Mouse (Mus musculus) ovary, adult 18-20 months (tissue): ENCODE measurements around the gene D130043K22Rik.

Experiments
- DNase-seq: peaks from one replicate; pipeline ENCODE4 v3.0.0; 2022; ENCODE audit warnings: low spot score, mixed read lengths

D130043K22Rik gene

DNA sequence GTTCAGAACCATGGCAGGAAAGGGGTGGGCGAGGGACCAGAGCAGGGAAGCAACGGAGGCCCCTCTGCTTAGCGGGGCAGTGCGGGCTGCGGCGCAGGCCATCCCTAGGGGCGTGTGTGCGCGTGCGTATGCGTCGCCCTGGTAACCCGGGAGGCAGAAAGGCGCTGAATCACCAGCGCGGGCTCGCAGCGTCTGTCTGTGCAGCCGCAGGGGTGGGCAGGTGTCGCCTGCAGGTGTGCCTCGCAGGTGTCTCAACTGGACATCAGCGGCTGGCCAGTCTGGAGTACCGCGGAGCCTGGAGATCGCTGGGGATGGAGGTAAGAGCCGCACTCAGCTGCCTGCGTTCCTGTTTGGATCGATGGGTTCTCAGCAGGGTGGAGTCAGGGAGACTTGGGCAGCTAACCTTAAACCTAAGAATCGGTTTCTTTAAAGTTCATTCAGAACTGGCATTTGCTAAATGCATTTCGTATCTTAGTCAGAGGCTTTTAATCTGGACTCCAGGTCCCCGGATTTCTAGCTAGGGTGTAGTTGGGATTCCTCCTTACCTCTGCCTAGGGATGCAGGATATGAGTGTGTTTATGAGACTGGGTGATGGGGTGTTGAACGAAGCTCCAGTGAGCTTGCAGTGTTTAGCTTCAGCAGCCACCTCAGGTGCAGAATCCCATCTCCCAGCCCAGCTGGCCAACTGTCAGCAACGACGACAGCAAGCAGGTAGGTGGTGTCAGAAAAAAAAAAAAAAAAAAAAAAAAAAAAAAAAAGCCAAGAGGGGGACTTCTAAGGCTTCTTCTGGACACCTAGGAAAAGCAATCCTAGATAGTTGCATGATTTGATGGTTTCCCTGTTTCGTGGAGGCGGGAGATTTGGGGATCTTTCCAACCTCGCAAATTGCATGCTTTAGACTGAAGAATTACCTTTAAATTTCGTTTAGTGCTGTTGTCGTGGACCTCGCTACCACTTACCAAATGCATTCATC is at the start of gene D130043K22Rik:
Gene D130043K22Rik (plus strand): TSS at position 153 of the 973 bp plus-strand sequence.
- DNase-seq: no peak

DNA sequence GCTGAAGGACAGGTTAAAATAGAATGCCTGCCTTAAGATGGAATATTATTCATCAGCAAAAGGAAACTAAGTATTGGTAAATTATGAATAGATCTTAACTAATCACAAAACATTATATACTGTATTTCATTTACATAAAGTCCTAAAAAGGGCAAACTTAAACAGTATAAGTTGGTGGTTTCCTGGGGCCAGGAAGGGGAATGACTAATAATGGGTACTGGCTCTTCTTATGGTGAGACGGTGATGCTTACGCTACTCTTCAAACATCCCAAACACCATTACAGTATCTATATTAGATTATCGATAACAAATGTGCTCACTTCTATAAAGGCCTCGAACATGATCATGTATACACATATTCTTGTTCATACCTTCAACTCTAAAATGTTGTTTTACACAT is 46.2 kb upstream of the D130043K22Rik start:
- no peak for DNase-seq

DNA sequence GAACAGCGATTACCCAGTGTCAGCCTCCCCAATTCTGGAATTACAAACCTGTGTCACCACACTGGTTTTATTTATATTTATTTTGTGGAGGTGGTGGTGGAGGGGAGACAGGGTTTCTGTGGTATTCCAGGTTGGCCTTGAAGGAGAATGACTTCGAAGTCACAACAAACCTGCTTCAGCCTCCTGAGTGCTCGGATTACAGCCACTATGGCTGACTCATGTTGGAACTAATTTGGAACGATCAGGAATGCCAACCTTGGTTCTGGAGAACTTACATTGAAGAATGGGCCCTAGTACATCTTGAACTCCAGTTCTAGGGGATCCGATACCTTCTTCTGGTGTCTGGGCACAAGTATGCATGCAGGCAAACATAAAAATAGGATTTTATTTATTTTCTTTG is 45.6 kb upstream of the D130043K22Rik start:
- no peak for DNase-seq

DNA sequence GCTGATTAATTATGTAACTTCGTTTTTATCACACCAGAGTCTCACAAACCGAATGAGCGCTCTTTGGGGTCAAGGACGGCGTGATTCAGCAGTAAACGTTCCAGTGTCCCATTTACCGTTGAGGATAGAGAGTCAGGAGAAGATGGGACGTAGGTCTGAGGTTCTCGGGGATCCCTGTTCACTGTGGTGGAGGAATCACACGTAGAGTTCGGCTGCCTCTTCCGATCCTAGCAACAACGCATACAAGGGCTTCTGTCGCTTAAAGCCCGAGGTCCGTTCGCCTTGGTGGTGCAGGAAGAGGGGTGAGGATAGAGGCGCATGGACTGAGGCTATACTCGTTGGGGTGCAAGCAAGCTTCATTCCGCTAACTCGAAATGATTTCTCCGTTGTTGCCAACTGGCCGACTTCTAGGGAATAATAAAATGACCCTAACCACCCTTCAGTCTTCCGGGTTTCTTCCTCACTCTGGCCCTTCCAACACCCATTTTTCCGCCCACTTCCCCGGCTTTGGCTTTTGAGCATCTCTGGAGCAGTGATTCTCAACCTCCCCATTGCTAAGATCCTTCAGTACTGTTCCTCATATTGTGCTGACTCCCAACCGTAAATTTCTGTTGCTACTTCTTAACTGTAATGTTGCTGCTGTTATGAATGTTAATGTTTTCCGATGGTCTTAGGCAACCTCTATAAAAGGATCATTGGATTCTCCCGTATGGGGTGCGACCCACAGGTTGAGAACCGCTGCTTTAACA is 44.8 kb upstream of the D130043K22Rik start:
- DNase-seq: peak; percentile 51

DNA sequence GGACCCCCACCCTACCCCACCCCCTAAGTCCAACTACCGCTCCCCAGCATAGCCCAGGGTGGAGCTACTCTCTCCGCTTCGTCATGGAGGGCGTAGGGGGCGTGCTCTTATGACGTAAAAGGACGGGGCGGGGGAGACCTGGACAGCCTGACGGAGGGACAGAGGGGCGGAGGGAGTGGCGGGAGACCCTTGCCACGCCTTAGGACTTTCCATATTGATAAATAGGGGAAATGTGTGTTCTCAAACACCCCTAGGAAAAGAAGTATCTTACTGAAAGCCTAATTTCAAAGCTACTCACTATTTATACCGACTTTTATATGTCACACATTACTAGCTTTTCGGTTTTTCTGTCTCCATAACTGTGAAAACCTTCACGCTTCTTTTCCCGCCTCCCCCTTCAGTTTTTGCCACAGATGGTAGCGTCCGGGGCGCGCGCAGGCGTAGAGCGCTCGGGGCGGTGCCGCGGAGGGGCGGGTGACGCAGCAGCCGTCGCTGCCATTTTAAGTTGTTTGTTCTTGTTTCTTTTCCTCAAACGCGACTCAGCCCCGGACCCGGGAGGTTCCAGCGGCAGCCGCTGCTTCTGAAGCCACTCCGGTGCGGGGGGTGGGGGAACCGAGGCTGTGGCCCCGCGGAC is 44.1 kb upstream of the D130043K22Rik start:
- peak; percentile 97 for DNase-seq

DNA sequence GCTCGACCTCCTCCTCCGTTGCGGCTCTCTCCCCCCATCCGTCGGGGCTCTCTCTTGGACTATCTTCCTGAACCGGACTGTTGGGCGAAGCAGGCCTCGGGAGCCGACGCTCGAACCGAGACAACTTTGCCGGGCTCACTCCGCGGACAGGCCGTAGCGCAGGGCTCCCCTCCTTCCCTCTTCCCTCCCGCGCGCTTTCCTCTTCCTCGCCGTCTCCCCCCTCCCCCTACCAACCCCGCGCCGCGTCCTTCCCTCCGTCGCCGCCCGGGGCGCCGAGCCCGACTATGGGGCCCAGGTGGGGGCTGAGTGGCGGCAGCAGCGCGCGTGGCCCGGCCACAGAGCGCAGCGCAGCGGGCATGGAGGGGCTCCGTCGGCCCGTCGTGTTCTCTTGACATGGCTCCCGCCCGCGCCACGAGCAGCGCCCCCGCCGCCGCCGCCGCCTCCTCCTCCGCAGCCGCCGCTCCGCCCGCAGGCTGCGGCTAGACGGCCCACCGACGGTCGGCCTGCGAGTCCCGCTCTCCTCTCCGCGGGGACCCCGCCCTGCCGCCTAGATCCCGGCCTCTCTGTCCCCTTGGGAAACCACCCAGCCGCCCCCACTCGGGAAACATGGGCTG is 43.5 kb upstream of the D130043K22Rik start, which contains the start of gene BC005537:
Gene BC005537 (plus strand): TSS at position 350 of the 614 bp plus-strand sequence.
- DNase-seq: no peak

DNA sequence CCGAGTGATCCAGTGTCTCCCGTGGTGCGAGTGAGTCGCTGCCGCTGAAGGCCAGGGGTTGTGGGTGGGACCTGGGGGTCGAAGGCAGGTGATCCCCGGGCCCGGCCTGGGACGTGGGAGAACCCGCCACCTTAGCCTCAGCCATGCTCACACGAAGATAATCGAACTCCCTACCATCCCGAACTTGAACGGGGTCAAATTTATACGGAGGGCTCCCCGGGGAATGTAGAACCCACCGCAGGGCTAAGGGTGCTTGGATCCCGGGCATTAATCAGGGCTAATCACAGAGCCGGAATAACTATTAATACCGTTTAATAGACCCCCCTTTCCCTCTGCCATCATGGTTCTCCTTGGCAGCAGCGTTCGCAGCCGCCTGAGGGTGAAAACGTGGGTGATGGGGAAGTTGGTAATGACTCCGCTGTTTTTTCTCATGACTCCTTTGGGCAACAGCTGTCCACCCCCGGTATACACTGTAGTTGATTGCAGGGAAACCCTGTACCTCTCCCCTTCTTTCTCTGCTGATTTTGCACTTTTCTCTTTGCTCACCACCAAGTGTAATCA is 42.7 kb upstream of the D130043K22Rik start:
- no peak for DNase-seq

DNA sequence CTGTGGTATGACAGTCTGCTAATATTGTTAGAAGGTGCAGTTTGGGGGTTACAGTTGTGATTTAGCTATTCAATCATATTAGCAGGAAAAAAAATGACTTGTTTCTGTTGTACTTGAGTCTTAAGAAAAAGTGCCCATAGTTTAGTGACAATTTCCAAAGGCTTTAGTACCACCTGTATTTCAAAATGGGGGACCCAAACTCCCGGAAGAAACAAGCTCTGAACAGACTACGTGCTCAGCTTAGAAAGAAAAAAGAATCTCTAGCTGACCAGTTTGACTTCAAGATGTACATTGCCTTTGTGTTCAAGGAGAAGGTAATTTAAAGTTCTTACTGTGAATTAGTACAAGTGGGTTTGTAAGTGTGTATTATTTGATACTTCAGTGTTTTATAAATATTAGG is 41.7 kb upstream of the D130043K22Rik start:
- DNase-seq: no peak

DNA sequence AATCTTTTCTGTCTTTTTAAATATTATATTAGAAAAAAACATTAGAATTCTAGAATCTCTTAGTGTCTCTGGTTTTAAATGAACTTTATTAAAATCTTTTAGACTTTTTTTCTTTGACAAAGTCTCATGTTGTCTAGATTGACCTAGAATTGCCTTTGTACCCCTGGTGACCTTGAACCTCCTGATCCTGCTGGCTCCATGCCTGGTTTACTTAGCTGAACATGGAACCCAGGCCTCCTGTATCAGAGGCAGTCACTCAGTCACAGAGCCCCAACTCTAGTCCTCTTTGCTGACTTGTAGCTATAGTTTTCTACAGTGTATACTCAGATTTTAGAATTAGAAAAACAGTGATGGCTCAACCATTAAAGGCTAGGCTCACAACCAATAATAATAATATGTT is 38.9 kb upstream of the D130043K22Rik start:
- DNase-seq: no peak

DNA sequence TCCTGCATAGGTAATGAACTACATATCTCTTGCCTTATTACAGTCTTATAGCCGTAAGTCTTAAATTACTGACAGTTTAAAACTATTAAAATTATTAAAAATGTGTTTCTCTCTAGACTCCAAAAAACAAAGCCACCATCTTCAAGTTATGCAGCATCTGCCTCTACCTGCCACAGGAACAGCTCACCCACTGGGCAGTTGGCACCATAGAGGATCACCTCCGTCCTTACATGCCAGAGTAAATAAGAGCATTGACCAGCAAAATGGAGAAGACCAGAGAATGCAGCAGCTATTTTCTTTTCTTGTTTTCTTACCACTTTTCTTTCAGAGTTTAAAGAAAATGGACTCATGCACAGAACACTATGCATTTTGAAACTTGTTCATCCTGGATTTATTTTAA is 32.4 kb upstream of the D130043K22Rik start:
- no peak for DNase-seq

DNA sequence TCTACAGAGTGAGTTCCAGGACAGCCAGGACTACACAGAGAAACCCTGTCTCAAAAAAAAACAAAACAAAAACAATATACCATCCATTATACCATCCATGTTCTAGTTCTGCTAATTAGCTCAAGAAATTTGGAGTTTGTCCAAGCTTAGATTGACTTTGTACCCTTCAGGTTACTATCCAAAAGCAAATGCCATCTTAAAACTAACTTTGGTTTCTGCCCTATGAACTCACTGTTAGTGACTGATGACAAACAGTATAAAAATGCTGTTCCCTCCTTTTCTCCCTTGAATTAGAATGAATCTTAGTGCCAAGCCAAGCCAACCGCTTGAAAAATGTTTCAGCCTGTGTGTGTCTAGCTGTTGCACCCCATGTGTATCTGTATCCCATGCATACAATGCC is 30.3 kb upstream of the D130043K22Rik start:
- DNase-seq: no peak

DNA sequence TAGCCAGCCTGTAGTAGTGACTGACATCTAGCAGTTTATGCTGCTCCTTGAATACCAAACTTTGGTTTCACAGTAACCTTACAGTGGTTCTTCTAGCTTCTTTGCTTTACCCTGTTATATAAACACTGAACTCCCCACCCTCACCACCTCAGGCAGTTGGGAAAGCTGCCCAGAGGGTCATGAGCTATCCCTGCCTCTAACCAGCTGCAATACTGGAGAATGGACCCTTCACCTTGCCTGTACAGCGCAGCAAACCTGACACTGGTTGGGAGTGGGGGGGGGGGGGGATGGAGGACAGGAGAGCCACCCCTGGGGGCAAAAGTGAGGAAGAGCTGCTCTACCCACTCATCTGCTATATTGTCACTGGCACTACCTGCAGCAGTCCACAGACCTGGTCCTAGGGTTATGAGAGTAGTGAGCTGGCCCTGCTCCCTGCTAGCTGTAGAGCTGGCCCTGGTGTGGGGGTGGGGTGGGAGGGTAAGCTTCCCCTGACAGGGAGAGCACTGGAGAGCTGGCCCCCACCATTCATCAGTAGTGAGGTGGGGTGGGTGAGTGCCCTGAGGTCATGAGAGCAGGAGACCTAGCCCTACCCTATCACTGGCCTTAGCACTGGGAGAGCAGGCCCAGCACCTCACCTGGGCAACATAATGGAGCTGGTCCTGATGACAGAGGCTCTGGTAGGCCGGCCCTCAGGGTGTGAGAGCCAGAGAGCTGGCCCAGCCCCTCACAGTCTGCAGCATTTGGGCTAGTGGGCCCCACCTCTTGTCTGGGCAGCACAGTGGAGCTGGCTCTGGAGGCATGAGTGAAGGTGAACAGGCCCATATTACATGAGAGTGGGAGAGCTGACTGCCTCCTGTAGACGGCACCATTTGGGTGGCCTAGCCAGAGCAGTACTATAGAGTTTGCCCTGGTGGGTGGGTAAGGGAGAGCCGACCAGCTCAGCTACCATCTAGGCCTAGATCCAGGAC is 28.5 kb upstream of the D130043K22Rik start:
- DNase-seq: no peak

DNA sequence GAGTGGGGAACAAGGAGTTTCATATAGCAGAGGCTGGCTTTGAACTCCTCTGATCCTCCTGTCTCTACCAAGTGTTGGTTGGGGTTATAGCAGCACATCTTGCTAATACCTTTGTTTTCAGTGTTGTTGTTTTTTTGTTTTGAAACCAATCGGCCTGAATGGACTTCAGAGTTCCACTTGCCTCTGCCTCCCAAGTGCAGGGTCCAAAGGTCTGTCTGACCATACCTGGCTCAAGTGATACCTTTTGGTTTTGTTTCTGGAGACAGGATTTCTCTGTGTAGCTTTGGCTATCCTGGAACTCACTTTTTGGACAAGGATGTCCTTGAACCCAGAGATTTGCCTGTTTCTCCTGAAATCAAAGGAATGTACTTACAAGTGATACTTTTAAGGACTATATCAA is 25.0 kb upstream of the D130043K22Rik start:
- DNase-seq: no peak

DNA sequence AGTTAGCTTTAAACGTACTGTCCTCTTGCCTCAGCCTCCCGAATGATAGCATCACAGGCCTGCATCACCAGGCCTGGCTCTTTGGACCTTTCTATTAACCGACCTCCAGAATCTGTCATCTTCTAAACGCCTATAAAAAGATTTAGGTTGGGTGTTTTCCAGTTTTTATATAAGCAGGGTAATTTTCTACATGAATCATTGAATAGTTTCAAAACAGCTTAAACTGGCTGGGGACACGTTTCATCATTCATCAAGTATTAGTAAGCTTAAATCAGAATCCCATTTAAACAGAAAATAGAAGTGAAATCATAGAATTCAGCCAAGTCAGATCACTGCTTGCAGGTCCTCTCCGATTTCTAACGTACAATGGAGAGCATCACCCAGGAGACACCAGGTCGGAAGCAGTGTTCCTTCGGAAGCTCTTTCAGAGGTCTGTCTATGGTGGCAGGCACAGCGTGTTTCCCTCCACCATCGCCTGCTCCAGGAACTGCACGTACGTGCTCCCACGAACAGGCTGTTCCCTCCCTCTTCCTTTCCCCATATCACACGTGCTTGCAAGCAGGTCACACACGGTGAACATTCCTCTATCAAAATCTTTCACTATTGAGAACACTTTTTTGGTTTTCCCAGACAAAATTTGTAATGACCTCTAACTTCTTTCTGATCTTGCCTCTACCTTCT is 22.1 kb upstream of the D130043K22Rik start:
- no peak for DNase-seq

DNA sequence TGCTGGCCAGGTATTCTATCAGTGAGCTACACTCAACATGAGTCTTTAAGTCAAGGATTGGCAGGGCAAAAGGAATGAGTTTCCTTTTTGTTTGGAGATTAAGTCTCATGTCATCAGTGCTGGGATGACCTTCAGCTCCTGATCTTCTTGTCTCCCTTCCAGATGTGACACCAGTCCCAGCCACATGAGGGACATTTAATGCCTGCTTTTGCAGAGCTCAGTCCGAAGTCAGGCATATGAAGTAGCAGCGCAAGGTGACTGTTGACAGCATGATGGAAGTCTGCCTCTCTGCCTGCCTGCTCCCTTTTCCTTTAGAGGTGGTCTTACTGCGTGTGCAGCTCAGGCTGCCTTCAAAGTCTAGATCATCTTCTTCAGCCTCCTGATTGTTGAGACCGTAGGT is 20.3 kb upstream of the D130043K22Rik start:
- no peak for DNase-seq

DNA sequence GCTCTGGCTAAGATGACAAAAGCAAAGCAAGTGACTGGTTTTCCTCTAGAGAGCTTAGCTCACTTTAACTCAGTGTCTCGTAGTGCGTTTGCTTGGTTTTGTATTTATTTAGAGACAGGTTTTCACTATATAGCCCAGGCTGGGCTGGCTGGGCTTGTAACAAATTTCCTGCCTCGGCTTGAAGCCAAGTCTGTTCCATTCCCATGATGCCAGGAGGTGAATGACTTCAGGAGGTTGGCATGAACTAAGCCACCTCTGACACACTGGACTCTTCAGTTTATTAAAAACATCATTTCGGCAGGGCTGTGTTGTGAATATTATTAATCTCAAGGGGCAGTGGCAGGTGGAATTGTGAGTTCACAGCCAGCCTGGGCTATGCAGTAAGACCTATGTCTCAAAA is 19.3 kb upstream of the D130043K22Rik start:
- DNase-seq: no peak

DNA sequence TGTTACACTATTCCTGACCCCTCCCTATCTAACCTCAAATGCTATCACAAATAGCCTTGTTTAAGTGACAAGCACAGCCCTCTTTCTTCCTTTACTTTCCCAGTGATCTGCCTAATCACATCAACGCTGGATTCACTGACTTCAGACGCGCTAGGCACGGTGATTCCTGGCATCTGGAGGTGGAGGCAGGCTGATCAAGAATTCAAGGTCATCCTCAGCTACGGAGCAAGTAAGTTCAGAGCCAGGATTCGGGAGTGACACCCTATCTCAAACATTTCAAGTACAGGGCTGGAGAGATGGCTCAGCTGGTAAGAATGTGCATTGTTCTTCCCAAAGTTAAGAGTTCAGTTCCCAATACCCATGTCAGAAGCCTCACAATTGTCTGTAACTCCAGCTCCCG is 18.8 kb upstream of the D130043K22Rik start:
- DNase-seq: no peak

DNA sequence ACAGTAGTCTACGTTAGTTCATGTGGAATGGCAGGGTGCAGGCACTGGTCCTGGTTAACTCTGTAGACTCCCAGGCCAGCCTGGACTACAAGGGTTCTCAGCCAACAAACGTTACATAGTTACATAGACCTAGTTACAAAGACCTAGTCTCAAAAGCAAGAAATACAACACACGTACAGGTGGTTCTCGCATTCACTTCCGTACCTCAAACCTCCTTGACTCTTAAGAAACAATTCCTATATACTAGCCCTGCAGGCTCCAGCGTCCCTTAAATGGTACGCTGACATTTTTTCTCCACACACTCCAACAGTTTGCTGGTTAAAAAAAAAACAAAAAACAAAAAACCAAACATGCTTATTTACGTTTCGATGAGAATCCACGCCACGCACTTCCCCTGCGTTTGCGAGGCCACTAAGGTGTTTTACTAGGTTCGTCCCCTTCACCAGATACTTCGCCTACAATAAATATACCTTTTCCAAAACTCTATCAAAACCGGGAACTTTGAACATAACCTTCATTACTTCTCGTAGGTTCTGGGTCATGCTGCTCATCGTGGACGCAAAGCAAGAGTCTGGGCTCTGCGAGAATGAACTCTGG is 14.1 kb upstream of the D130043K22Rik start:
- DNase-seq: no peak

DNA sequence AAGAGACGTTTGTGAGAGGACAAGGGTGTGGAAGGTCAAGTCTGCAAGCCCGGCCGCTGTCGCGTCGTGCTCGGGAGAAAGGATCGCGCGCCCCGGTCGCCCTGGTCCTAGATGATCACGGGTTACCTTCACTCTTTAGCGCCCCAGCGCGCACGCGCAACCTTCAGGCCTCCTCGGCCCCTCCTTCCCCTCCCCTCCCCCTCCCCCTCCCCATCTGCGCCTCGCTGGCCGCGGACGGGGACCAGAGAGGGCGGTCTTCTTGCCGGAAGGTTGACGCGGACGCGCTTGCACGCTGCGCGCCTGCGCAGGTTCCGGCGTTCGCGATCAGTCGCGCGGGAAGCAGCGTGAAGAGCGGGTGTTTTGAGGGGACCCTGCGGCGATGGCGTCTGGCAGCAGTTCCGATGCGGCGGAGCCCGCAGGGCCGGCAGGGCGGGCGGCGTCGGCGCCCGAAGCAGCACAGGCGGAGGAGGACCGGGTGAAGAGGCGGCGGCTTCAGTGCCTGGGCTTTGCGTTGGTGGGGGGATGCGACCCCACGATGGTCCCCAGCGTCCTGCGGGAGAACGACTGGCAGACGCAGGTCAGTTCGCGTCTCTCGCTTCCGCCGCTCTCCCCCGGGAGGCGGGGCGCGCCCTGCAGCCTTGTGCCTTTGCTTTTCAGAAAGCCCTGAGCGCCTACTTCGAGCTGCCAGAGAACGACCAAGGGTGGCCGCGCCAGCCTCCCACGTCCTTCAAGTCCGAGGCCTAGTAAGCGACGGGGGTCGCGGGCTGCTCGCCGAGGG is 13.4 kb upstream of the D130043K22Rik start, which contains the start of the genes Acot13 and Tdp2:
Gene Acot13 (minus strand): TSS at position 188 of the 778 bp plus-strand sequence.
Gene Tdp2 (plus strand): TSS at position 327 of the 778 bp plus-strand sequence.
- peak; percentile 92 for DNase-seq
